Mouse (Mus musculus): ENCODE results near the gene Cd46.

The Cd46 gene

GRCm38 (mm10) chr1:195092220-195092720 lies at the start of gene Cd46:
Cd46 (minus strand) TSS chr1:195092249.
- peak; percentile 81 for DNase-seq (ENCODE audit: low spot score)

DNA sequence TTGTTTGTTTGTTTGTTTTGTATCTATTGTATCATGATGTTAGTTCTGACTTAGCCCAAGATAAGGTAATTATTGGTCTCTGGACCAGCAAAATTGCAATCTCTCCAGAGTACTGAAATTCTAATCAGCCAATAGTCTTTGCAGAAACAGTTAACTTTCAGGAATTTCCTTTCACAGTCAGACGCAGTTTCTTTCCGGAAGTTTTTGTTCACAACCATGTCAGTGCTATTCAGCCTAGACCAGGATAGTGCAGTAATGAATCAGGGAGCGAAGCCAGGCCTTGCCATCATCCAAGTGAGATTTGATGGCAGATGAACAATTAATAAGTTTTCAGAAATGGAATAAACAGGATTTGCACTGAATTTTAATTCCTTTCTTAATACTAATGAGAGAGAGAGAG lies 40.0 kb upstream of the Cd46 start:
- no peak for DNase-seq (ENCODE audit: low spot score)

GRCm38 (mm10) chr1:195131675-195132015 lies 39.6 kb upstream of the Cd46 start:
- DNase-seq (ENCODE audit: low spot score) = no peak

DNA sequence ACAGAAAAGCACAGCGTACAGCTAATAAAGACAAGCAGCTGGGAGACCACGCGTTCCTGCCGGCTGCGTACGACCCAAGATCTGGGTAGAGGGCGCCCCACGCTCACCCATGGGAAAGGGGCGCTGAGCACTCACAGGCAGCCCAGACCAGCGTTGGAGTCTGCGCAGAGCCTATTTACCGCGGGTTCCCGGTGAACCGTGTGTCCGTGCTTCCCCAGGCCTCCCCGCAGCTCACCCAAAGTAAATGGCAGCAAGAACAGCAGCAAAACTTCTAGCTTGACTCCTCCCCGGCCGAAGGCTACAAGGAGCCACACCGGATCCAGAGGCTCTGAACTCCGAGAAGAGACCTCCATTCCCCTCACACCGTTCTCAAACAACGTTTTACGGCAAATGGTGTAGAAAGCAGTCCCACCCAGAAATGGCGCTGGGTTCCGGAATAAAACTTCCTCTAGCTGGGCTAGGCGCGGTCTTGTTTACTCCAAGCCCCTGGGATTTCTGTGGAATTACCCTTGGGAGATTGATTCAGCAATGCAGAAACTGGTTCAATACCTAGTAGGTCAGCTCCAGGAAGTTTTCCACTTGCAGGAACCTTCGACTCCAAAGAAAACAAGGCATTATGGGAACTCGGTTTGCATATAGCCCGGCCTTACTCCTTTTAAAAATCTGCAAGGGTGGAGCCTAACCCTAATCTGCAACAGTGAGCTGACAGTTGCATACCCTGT lies 39.1 kb upstream of the Cd46 start, which contains the start of gene Cr1l:
Cr1l (minus strand) TSS at position 634 of the 722 bp plus-strand sequence.
- peak; percentile 77 for DNase-seq (ENCODE audit: low spot score)

- DNase-seq (ENCODE audit: low spot score) = no peak
Observed at GRCm38 (mm10) chr1:195130479-195130878, 38.4 kb upstream of the Cd46 start.

GRCm38 (mm10) chr1:195129867-195130266 lies 37.8 kb upstream of the Cd46 start:
- no peak for DNase-seq (ENCODE audit: low spot score)

- no peak for DNase-seq (ENCODE audit: low spot score)
Observed at GRCm38 (mm10) chr1:195114414-195114813, 22.4 kb upstream of the Cd46 start.

GRCm38 (mm10) chr1:195113621-195114020 lies 21.6 kb upstream of the Cd46 start:
- DNase-seq (ENCODE audit: low spot score) = no peak

GRCm38 (mm10) chr1:195100693-195101092 lies 8.6 kb upstream of the Cd46 start:
- DNase-seq (ENCODE audit: low spot score) = no peak

DNA sequence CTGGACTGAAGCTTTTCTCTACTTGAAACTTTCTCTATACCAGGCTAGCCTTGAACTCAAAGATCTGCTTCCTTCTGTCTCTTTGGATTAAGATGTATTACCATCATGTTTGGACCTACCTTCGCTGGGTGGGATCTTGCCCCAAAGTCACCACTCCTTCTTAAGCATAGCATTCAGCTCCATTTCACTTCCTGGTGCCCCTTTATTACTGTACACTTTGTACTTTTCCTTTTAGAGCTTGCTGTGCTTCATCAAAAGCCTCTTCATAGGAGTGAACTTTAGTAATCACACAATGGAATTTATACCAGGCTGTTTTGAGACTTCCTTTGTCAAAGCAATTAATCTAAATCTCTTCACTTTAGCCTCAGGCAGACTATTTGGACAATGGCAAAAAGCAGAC lies 6.0 kb upstream of the Cd46 start:
- no peak for DNase-seq (ENCODE audit: low spot score)

- DNase-seq (ENCODE audit: low spot score) = no peak
Observed at GRCm38 (mm10) chr1:195091699-195092219, 290 bp downstream of the Cd46 start.

DNA sequence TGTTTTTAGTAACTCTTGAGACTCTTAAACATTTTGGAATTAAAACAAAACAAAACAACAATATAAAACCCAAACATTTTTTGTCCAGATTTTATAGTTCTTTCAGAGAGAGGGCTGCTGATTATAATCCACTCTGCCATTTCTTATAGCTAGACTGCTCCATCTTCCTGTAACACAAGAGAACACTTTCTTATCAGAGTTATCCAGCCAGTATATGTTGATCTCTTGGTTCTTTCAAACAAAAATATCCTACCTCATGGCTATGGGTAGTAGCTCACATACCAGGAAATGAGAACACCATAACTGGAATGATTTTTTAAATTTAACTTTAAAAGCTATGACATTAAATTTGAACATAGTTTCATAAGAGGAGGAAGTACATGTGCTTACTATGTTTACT lies 9.9 kb downstream of the Cd46 start:
- no peak for DNase-seq (ENCODE audit: low spot score)

GRCm38 (mm10) chr1:195040437-195040836 lies 51.6 kb downstream of the Cd46 start:
- no peak for DNase-seq (ENCODE audit: low spot score)

- DNase-seq (ENCODE audit: low spot score) = no peak
Observed at GRCm38 (mm10) chr1:195038386-195038785, 53.7 kb downstream of the Cd46 start.

GRCm38 (mm10) chr1:195037985-195038384 lies 54.1 kb downstream of the Cd46 start:
- no peak for DNase-seq (ENCODE audit: low spot score)

DNA sequence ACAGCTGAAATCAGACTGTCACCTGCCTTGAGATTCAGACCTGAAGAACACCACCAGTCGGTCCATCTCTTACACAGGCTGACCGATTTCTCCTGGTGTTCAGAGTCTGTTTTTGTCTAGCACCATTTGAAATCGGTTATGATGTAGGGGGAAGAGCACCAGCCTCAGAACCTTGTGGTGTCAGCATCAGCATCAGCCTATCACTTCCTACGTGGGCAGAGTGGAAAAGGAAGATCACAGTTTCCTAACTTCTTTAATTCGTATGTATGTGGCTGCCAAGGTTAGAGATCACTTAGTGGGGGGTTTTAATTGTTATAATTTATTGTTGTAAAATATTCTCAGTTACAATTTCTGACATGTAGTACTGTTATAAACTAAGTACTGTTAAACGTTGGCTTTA lies 54.6 kb downstream of the Cd46 start:
- DNase-seq (ENCODE audit: low spot score) = no peak

DNA sequence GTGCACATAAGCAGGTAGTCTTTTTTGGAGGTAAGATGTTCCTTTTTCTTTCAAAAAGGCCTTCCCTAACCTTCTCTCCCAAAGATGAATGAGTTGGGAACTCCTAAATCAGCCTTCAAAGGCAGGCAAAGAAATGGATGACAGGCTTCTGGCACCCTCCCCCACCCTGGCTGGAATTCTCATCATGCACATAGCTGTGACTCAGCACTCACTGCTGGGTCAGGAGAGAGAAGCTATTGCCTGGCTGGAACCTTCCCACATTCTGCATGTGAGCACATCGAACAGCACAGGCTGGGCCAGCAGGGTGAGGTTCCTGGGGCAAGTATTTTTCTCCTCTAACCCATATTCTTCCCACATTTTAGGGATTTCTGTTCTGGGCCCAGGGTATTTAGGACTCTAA lies 58.1 kb downstream of the Cd46 start:
- DNase-seq (ENCODE audit: low spot score) = no peak

DNA sequence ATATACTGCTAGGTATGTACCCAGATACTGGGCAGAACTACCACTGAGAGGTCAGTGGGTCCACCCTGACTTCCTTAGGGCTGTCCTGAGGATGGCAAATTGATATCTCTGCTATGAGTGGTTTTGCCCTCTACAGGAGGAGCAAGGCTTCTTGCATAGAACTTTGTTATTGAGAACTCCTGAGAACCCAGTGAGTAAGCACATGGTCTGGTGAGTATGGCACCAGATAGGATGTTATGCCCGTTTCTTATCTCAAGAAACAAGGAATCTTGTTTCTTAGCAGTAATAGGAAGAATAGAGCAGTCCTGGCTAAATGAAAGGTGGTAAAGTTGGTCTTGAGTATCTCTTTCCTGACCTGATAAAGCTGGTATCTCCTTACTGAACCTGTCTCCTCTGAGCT lies 59.3 kb downstream of the Cd46 start:
- no peak for DNase-seq (ENCODE audit: low spot score)

GRCm38 (mm10) chr1:195031786-195032185 lies 60.3 kb downstream of the Cd46 start:
- DNase-seq (ENCODE audit: low spot score) = no peak

- DNase-seq (ENCODE audit: low spot score) = no peak
Observed at GRCm38 (mm10) chr1:195027507-195027906, 64.5 kb downstream of the Cd46 start.

- no peak for DNase-seq (ENCODE audit: low spot score)
Observed at GRCm38 (mm10) chr1:195023848-195024247, 68.2 kb downstream of the Cd46 start.

- DNase-seq (ENCODE audit: low spot score) = no peak
Observed at GRCm38 (mm10) chr1:195021831-195022230, 70.2 kb downstream of the Cd46 start.

- DNase-seq (ENCODE audit: low spot score) = no peak
Observed at GRCm38 (mm10) chr1:195019062-195019600, 72.9 kb downstream of the Cd46 start.
